Mouse (Mus musculus): ENCODE data around the gene Stat2. TPM values are rescaled to one million over a fixed set of nuclear protein-coding genes. Genes with fewer than 3 reads are reported as not detected.
A peak's percentile ranks its signal among the peaks of the same experiment; 100 is the strongest.
"Not testable (repeated sequence)": the region's sequence is repeated elsewhere in the genome, so short reads cannot be mapped to it uniquely, and the experiment has no call there.

Stat2 gene
- polyA plus RNA-seq, 1 experiment from 2014 or later, result 29.5 TPM

- DNase-seq (ENCODE audit: low read depth, low spot score) (no peak), ATAC-seq (no peak)
- ChIA-PET CTCF (no interaction called here), POLR2A (no interaction called here)
- H3K27me3 ChIP-seq, result no peaks in the 10 kb centered on the region
- TF ChIP-seq CTCF (IDR thresholded peaks at IDR 0.05), result no peak
- in situ Hi-C loops (cut with MboI; ENCODE audit: low pct_unique_long_range_greater_than_20kb), result no loop called here
These were observed 40.5 kb downstream of the Stat2 start for GRCm38 (mm10) chr10:128310902-128311301.

DNA sequence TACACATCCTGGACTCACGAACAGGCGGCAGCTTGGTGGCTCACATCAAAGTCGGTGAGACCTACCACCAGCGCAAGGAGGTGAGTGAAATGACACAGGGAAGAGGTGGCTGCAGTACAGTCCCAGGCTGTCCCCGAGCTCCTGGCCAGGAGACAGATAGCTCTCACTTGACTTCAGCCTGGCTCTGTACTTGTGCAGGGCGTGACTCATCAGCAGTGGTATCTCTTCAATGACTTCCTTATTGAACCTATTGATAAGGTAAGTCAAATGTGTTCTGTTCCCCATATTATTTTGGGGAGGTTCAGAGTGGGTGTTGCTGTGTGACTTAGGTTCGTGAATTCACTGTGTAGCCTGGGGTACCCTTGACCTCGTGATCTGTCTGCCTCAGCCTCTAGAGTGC, 45.2 kb downstream of the Stat2 start:
- no peaks in the 10 kb centered on the region for H3K27me3 ChIP-seq
- ChIA-PET POLR2A (interaction anchor here (0.6 to 0.9 kb wide), 2 partner anchors 12 to 59 kb away, joined by 3 read pairs; no protein-coding TSS in a partner anchor), CTCF (interaction anchor here (1.2 to 1.4 kb wide), 2 partner anchors 11 to 45 kb away, joined by 3 read pairs; no protein-coding TSS in a partner anchor)
- no peak for TF ChIP-seq CTCF (IDR thresholded peaks at IDR 0.05)
- in situ Hi-C loops (cut with MboI; ENCODE audit: low pct_unique_long_range_greater_than_20kb), result no loop called here
- no peak for ATAC-seq
- DNase-seq (ENCODE audit: low read depth, low spot score), result no peak

DNA sequence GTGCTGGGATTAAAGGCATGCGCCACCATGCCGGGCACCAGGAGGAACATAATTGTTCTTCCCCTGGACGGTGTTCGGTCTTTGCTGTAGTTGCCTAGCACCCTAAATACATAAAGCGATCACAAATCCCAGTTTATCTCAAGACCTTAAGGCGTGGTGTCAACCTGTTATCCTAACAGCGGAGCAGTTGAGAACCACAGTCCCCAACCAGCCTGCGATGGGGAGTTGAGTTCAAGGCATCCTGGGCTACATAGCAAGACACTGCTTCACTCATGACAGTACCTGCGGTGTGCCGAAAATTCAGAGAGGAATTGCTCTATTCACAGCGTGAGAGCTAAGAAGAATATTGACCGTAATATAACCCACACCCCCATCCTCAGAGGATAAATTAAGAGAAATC, 51.3 kb downstream of the Stat2 start:
- ChIA-PET POLR2A (interaction anchor here (3.0 kb wide), 1 partner anchor 16 kb away, joined by 19 read pairs; the partner anchor contains the start of gene Cs), CTCF (interaction anchor here (1.2 to 6.4 kb wide), 5 partner anchors 9 to 20 kb away, joined by 3 to 42 read pairs (median 5); partner anchors contain the start of genes Cs and Pan2)
- in situ Hi-C loops (cut with MboI; ENCODE audit: low pct_unique_long_range_greater_than_20kb), result no loop called here
- DNase-seq (ENCODE audit: low read depth, low spot score), result no peak
- H3K27me3 ChIP-seq, result no peaks in the 10 kb centered on the region
- ATAC-seq, result no peak
- TF ChIP-seq CTCF (IDR thresholded peaks at IDR 0.05), result no peak

DNA sequence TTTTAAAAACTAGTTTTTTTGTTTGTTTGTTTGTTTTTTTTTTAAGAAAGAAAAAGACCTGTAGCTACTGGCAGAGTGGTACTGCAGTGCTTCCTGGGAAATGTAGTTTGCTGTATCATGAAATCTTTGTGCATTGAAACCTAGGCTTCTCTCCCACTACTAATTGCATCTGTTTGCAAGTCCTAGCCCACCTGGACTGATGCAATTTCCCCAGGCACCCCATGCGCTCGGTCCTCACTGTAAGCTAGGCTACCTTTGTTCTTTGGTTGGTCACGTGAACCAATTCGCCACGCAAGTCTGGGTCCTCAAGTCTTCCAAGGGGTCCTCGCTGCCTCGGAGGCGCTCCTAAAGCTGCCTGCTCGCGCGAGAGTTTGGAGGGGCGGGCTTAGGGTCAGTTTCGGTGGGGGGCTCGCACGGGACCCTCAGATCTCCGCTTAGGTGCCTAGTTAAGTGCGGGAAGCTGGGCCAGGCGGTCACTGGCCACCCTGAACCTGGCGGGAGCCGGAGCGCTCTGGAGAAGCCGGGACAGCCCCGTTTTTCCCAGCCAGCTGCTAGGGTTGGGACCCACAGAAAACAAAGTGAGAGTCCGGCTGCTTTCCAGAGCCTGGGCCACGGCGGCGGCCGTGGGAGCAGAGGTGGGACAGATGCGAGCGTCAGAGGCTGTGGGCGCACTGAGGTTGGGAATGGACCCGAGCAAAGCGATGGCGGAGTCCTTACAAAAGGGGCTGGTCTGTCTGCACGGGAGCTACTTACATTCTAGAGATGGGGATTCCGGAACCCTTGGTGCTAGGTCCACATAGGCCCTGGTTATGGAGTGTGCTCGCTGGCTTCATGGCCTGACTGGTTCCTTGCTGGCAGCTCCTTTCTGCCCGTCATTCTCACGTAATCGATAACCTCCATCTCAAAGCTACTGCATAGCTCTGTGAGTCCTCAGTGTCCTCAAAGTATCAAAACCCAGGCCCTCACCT, 52.1 kb downstream of the Stat2 start, which contains the start of gene Cnpy2:
Cnpy2 (plus strand) TSS at position 319 of the 968 bp plus-strand sequence.
- CTCF ChIA-PET, result interaction anchor here (1.2 to 6.4 kb wide), 5 partner anchors 9 to 20 kb away, joined by 3 to 42 read pairs (median 5); partner anchors contain the start of genes Cs and Pan2
- H3K27me3 ChIP-seq, result no peaks in the 10 kb centered on the region
- no peak for TF ChIP-seq CTCF (IDR thresholded peaks at IDR 0.05)
- in situ Hi-C loops (cut with MboI; ENCODE audit: low pct_unique_long_range_greater_than_20kb), result no loop called here
- POLR2A ChIA-PET, result interaction anchor here (0.6 to 3.0 kb wide), 6 partner anchors 11 to 843 kb away, joined by 3 to 19 read pairs (median 4); partner anchors contain the start of genes Cs, Nabp2 and Rnf41
- ATAC-seq (peak; percentile 70), DNase-seq (ENCODE audit: low read depth, low spot score) (no peak)

DNA sequence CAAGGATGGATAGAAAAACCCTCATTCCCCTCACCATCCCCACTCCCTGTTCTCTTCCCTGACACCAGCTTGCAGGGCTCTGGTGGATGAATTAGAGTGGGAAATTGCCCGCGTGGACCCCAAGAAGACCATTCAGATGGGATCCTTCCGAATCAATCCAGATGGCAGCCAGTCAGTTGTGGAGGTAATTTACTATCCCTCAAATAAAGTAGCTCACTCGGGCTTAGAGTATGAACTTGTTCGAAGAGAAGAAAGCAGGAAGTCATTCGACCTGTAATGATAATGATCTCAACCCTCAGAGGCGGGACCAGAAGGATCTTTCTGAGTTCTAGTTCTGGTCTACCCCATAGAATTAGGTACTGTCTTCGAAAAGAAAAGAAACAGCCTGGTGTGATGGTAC, 53.2 kb downstream of the Stat2 start:
- DNase-seq (ENCODE audit: low read depth, low spot score) (no peak), ATAC-seq (no peak)
- POLR2A ChIA-PET, result interaction anchor here (0.6 to 3.0 kb wide), 5 partner anchors 9 to 844 kb away, joined by 3 to 19 read pairs (median 4); partner anchors contain the start of genes Cs, Nabp2 and Rnf41
- CTCF ChIA-PET, result interaction anchor here (1.3 to 6.4 kb wide), 4 partner anchors 8 to 35 kb away, joined by 3 to 42 read pairs (median 6); partner anchors contain the start of genes Cs and Pan2
- in situ Hi-C loops (cut with MboI; ENCODE audit: low pct_unique_long_range_greater_than_20kb), result no loop called here
- TF ChIP-seq CTCF (IDR thresholded peaks at IDR 0.05), result no peak
- H3K27me3 ChIP-seq, result no peaks in the 10 kb centered on the region

- H3K27me3 ChIP-seq, result no peaks in the 10 kb centered on the region
- no peak for DNase-seq (ENCODE audit: low read depth, low spot score)
- CTCF ChIA-PET, result interaction anchor here (6.4 kb wide), 1 partner anchor 9 kb away, joined by 42 read pairs; the partner anchor contains the start of gene Cs
- no peak for TF ChIP-seq CTCF (IDR thresholded peaks at IDR 0.05)
- POLR2A ChIA-PET, result interaction anchor here (0.7 to 1.0 kb wide), 4 partner anchors 9 to 145 kb away, joined by 3 to 6 read pairs (median 3); partner anchors contain the start of genes Nabp2 and Rnf41
- in situ Hi-C loops (cut with MboI; ENCODE audit: low pct_unique_long_range_greater_than_20kb), result no loop called here
- no peak for ATAC-seq
These were observed 56.5 kb downstream of the Stat2 start for GRCm38 (mm10) chr10:128326825-128327224.

GRCm38 (mm10) chr10:128327610-128328009, 57.3 kb downstream of the Stat2 start:
- ATAC-seq (no peak), DNase-seq (ENCODE audit: low read depth, low spot score) (no peak)
- H3K27me3 ChIP-seq, result no peaks in the 10 kb centered on the region
- TF ChIP-seq CTCF (IDR thresholded peaks at IDR 0.05), result no peak
- in situ Hi-C loops (cut with MboI; ENCODE audit: low pct_unique_long_range_greater_than_20kb), result no loop called here
- CTCF ChIA-PET, result interaction anchor here (0.7 to 6.4 kb wide), 4 partner anchors 8 to 33 kb away, joined by 3 to 42 read pairs (median 3); partner anchors contain the start of gene Cs
- POLR2A ChIA-PET, result no interaction called here

DNA sequence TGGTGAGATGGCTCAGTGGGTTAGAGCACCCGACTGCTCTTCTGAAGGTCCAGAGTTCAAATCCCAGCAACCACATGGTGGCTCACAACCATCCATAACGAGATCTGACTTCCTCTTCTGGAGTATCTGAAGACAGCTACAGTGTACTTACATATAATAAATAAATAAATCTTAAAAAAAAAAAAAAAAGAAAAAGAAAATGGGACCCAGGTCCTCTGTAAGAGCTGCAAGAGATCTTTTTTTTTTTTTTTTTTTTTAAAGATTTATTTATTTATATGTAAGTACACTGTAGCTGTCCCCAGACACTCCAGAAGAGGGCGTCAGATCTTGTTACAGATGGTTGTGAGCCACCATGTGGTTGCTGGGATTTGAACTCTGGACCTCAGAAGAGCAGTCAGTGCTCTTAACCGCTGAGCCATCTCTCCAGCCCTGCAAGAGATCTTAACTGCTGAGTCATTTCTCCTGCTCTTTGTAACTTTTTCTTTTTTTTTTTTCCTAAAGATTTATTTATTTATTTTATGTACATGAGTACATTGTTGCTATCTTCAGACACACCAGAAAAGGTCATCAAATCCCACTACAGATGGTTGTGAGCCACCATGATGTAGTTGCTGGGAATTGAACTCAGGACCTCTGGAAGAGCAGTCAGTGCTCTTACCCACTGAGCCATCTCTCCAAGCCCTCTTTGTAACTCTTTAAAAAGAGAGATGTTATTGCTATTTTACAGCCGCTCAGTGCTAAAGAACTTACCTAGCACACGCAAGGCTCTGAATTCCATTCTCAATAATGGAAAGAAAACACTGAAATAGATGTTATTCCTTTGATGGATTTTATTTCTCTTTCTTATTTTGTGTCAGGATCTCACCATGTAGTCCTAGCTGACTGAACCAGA, 62.2 kb downstream of the Stat2 start:
- ATAC-seq; in situ Hi-C loops (cut with MboI; ENCODE audit: low pct_unique_long_range_greater_than_20kb); H3K27me3 ChIP-seq; DNase-seq (ENCODE audit: low read depth, low spot score): not testable (repeated sequence)
- ChIA-PET POLR2A (interaction anchor here (0.9 kb wide), 1 partner anchor 10 kb away, joined by 3 read pairs; no protein-coding TSS in a partner anchor), CTCF (interaction anchor here (0.8 to 4.0 kb wide), 2 partner anchors 17 to 27 kb away, joined by 3 to 56 read pairs; no protein-coding TSS in a partner anchor)

DNA sequence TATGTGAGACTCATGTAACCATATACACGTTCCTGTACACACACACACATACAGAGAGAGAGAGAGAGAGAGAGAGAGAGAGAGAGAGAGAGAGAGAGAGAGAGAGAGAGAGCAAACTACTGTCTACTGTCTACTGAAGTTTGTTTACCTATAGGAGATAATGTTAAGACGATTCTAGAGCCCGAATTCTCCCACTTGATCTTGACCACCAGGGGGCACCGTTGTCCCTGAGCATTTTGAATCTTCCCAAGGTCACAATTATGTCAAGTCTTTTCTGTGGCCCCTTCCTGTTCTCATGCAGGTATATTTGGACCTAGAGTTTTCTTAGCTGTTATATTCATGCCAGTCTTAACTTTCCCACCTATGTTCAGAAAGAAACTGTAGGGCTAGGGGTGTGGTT, 65.2 kb downstream of the Stat2 start:
- ChIA-PET CTCF (interaction anchor here (1.0 to 5.7 kb wide), 13 partner anchors 9 to 211 kb away, joined by 3 to 56 read pairs (median 3); partner anchors contain the start of gene Cnpy2), POLR2A (interaction anchor here (0.6 to 4.0 kb wide), 5 partner anchors 9 to 75 kb away, joined by 3 to 19 read pairs (median 3); partner anchors contain the start of genes Cnpy2 and Nabp2)
- peak; percentile 80 for TF ChIP-seq CTCF (IDR thresholded peaks at IDR 0.05)
- no peak for DNase-seq (ENCODE audit: low read depth, low spot score)
- in situ Hi-C loops (cut with MboI; ENCODE audit: low pct_unique_long_range_greater_than_20kb), result loop anchor here (5.0 kb wide), 1 partner anchor 122 kb away; the partner anchor contains the start of gene Smarcc2
- ATAC-seq, result no peak
- no peaks in the 10 kb centered on the region for H3K27me3 ChIP-seq
